Mouse (Mus musculus): ENCODE data around the gene Rnf103.

DNA sequence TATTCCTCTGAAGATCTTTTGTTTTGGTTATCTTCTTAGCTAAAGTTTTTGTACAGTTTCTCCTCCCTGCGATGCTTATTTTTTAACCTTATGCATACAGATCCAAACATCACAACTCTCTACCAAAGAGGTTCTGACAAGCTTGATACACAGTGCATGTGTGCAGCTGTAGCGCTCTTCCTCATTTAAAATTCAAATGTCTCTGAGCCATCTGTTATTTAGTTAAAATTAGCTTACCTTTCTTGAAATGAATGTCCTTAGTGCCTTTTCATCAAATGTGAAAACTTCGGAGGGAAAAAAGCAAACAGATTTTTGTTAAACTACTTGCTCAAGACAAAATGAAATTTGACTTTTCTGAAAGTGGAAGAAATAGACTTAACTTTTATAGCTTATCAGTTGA is 28.5 kb upstream of the Rnf103 start:
- TF ChIP-seq CTCF (IDR thresholded peaks at IDR 0.05; ENCODE audit: low read depth) (no peak), EP300 (IDR thresholded peaks at IDR 0.05; ENCODE audit: low read depth) (no peak)

Measured in heart, postnatal 0 days (tissue).